Mouse (Mus musculus): Measurements from ENCODE around the gene Cd320. TPM values are rescaled to one million over a fixed set of nuclear protein-coding genes. Genes with fewer than 3 reads are reported as not detected.

Cd320 gene
- polyA plus RNA-seq (2016; fragmentation: Nextera tagmentation; extraction: Ambion mirVana) = 41.5 and 43.8 TPM in 2 replicates

DNA sequence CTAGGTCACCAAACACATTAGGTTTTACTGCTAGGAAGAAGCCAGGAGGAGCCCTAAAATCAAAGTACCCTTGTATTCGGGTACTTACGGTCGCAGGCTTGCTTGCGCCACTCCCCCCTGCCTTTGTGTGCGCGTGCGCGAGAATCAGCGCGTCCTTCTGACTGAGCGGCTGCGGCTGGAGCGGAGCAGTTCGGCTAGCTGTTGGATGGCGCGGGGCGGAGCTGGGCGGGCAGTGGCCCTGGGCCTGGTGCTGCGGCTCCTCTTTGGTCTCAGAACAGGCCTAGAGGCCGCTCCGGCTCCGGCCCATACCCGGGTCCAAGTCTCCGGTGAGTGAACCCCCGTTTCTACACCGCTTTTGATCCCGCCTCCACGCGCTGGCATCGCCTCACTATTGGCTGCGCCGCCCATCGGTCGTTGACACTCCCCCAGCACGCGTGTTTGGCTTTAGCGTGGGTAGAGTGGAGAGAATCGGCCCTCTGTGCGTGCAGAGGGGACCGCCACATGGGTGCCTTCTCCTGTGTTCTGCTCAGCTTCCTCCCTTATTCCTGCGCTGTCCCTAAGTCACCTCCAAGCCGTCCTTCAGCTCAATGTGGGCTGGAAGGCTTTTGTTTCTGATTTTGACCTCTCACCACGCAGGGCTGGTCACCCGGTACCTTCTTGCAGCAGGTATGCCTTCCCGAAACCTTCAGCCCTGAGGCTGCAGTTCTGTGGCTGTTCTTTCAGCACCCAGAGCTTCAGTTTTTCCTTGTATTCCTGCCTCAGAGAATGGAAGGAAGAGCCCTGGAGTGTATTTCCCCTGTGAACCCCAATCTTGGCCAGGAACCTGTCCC lies at the start of gene Cd320:
Cd320 (plus strand) TSS at position 126 of the 830 bp plus-strand sequence.
- H3K9ac ChIP-seq = peak within 1 kb of the TSS; percentile 69
- H3K27ac ChIP-seq (ENCODE audit: poor library complexity, severe bottlenecking) = no peak within 1 kb of the TSS
- H3K36me3 ChIP-seq = peaks cover 16% of the 10 kb centered on the region
- no peaks in the 10 kb centered on the region for H3K9me3 ChIP-seq (replicated peaks)
- WGBS = 0% methylated on average over 45 of the region's 45 CpGs
- H3K4me1 ChIP-seq (replicated peaks) = peaks cover 16% of the 10 kb centered on the region
- H3K4me2 ChIP-seq = peak within 1 kb of the TSS; percentile 90
- H3K4me3 ChIP-seq = peak within 1 kb of the TSS; percentile 91
- peak; percentile 93 for ATAC-seq (ENCODE audit: insufficient number of reproducible peaks, low FRiP score)
- no peaks in the 10 kb centered on the region for H3K27me3 ChIP-seq (replicated peaks)

GRCm38 (mm10) chr17:33798306-33798705 lies 44.6 kb upstream of the Cd320 start:
- no peak for ATAC-seq (ENCODE audit: insufficient number of reproducible peaks, low FRiP score)
- Histone ChIP-seq H3K4me2 (no peak overlapping the region), H3K9me3 (replicated peaks) (no peaks in the 10 kb centered on the region), H3K27ac (ENCODE audit: poor library complexity, severe bottlenecking) (no peak overlapping the region), H3K9ac (no peak overlapping the region), H3K4me3 (no peak overlapping the region), H3K4me1 (replicated peaks) (no peaks in the 10 kb centered on the region), H3K27me3 (replicated peaks) (peaks cover 54% of the 10 kb centered on the region), H3K36me3 (no peaks in the 10 kb centered on the region)
- WGBS = 55% methylated on average over 3 of the region's 3 CpGs

- H3K4me2 ChIP-seq = no peak overlapping the region
- no peaks in the 10 kb centered on the region for H3K36me3 ChIP-seq
- H3K9me3 ChIP-seq (replicated peaks) = no peaks in the 10 kb centered on the region
- H3K4me3 ChIP-seq = no peak overlapping the region
- no peak for ATAC-seq (ENCODE audit: insufficient number of reproducible peaks, low FRiP score)
- H3K27me3 ChIP-seq (replicated peaks) = peaks cover 46% of the 10 kb centered on the region
- H3K4me1 ChIP-seq (replicated peaks) = peaks cover 3% of the 10 kb centered on the region
- H3K9ac ChIP-seq = no peak overlapping the region
- H3K27ac ChIP-seq (ENCODE audit: poor library complexity, severe bottlenecking) = no peak overlapping the region
- WGBS = 56% methylated on average over 1 of the region's 1 CpGs
Observed at GRCm38 (mm10) chr17:33799277-33799676, 43.6 kb upstream of the Cd320 start.

- H3K9me3 ChIP-seq (replicated peaks) = no peaks in the 10 kb centered on the region
- H3K36me3 ChIP-seq = no peaks in the 10 kb centered on the region
- H3K27ac ChIP-seq (ENCODE audit: poor library complexity, severe bottlenecking) = no peak overlapping the region
- H3K4me1 ChIP-seq (replicated peaks) = peaks cover 7% of the 10 kb centered on the region
- no peak for ATAC-seq (ENCODE audit: insufficient number of reproducible peaks, low FRiP score)
- peaks cover 52% of the 10 kb centered on the region for H3K27me3 ChIP-seq (replicated peaks)
- no peak overlapping the region for H3K4me3 ChIP-seq
- H3K4me2 ChIP-seq = no peak overlapping the region
- no peak overlapping the region for H3K9ac ChIP-seq
- 5% methylated on average over 2 of the region's 2 CpGs for WGBS
Observed at GRCm38 (mm10) chr17:33802221-33802620, 40.7 kb upstream of the Cd320 start.

DNA sequence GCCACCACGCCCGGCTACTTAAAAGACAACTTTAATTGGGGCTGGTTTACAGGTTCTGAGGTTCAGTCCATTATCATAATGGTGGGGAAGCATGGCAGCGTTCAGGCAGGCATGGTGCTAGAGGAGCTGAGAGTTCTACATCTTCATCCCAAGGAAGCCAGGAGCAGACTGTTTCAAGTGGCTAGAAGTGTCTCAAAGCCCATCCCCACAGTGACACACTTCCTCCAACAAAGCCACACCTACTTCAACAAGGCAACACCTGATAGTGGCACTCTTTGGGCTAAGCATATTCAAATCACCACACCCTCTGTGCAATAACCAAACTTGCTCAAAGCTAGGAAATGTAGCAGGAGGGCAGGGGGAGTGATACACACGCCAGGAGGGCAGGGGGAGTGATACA lies 38.7 kb upstream of the Cd320 start:
- H3K4me1 ChIP-seq (replicated peaks) = peaks cover 7% of the 10 kb centered on the region
- WGBS = 49% methylated on average over 4 of the region's 4 CpGs
- ATAC-seq (ENCODE audit: insufficient number of reproducible peaks, low FRiP score) = no peak

GRCm38 (mm10) chr17:33804745-33805144 lies 38.1 kb upstream of the Cd320 start:
- Histone ChIP-seq H3K9me3 (replicated peaks) (no peaks in the 10 kb centered on the region), H3K27ac (ENCODE audit: poor library complexity, severe bottlenecking) (no peak overlapping the region), H3K9ac (no peak overlapping the region), H3K4me1 (replicated peaks) (peaks cover 7% of the 10 kb centered on the region), H3K36me3 (no peaks in the 10 kb centered on the region), H3K4me2 (no peak overlapping the region), H3K4me3 (no peak overlapping the region), H3K27me3 (replicated peaks) (peaks cover 44% of the 10 kb centered on the region)
- ATAC-seq (ENCODE audit: insufficient number of reproducible peaks, low FRiP score) = no peak
- WGBS = 21% methylated on average over 1 of the region's 1 CpGs

More for the DNA sequence above, 38.7 kb upstream of the Cd320 start:
- Histone ChIP-seq H3K27me3 (replicated peaks) (peaks cover 50% of the 10 kb centered on the region), H3K4me2 (no peak overlapping the region), H3K9ac (no peak overlapping the region), H3K4me3 (no peak overlapping the region), H3K9me3 (replicated peaks) (no peaks in the 10 kb centered on the region), H3K36me3 (no peaks in the 10 kb centered on the region), H3K27ac (ENCODE audit: poor library complexity, severe bottlenecking) (no peak overlapping the region)

DNA sequence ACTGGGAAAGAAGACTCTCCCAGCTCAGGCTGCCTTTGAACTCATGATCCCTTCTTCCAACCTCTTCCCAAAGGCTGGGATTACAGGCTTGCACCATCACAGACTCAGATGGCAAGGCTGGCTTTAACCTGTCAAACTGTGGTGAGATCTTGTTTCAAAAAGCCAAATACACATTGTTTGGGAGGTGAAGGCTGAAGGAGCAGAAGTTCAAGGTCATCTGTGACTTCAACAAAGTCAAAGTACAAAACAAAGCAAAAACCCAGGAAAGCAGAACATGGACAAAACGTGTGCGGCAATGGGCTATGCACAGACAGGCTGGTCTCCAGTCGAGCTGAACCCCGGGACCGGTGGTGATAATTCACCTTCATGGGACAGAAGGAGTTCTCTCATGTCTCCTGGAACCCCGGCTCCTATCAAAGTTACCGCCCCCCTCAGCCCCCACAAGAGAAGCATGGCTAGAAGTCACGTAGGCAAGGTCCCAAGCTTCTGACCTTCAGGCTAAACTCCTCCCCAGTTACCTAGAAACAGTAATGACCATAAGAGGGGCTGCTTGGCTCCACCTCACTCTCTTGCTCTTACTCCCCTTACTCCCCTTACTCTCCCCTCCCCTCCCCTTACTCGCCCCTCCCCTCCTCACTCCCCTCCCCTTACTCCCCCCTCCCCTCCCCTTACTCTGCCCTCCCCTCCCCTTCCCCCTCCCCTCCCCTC lies 35.6 kb upstream of the Cd320 start:
- no peaks in the 10 kb centered on the region for H3K36me3 ChIP-seq
- ATAC-seq (ENCODE audit: insufficient number of reproducible peaks, low FRiP score) = no peak

GRCm38 (mm10) chr17:33808192-33808591 lies 34.7 kb upstream of the Cd320 start:
- H3K27me3 ChIP-seq (replicated peaks) = peaks cover 29% of the 10 kb centered on the region
- no peak overlapping the region for H3K27ac ChIP-seq (ENCODE audit: poor library complexity, severe bottlenecking)
- H3K4me2 ChIP-seq = no peak overlapping the region
- H3K4me1 ChIP-seq (replicated peaks) = peaks cover 32% of the 10 kb centered on the region
- no peak for ATAC-seq (ENCODE audit: insufficient number of reproducible peaks, low FRiP score)
- no peak overlapping the region for H3K4me3 ChIP-seq
- no peak overlapping the region for H3K9ac ChIP-seq
- H3K9me3 ChIP-seq (replicated peaks) = no peaks in the 10 kb centered on the region
- WGBS = 25% methylated on average over 10 of the region's 10 CpGs
- H3K36me3 ChIP-seq = no peaks in the 10 kb centered on the region

More for the DNA sequence above, 35.6 kb upstream of the Cd320 start:
- Histone ChIP-seq H3K9ac (no peak overlapping the region), H3K4me2 (no peak overlapping the region), H3K27me3 (replicated peaks) (peaks cover 36% of the 10 kb centered on the region), H3K27ac (ENCODE audit: poor library complexity, severe bottlenecking) (no peak overlapping the region), H3K9me3 (replicated peaks) (no peaks in the 10 kb centered on the region), H3K4me3 (no peak overlapping the region), H3K4me1 (replicated peaks) (peaks cover 23% of the 10 kb centered on the region)
- 48% methylated on average over 8 of the region's 9 CpGs for WGBS

DNA sequence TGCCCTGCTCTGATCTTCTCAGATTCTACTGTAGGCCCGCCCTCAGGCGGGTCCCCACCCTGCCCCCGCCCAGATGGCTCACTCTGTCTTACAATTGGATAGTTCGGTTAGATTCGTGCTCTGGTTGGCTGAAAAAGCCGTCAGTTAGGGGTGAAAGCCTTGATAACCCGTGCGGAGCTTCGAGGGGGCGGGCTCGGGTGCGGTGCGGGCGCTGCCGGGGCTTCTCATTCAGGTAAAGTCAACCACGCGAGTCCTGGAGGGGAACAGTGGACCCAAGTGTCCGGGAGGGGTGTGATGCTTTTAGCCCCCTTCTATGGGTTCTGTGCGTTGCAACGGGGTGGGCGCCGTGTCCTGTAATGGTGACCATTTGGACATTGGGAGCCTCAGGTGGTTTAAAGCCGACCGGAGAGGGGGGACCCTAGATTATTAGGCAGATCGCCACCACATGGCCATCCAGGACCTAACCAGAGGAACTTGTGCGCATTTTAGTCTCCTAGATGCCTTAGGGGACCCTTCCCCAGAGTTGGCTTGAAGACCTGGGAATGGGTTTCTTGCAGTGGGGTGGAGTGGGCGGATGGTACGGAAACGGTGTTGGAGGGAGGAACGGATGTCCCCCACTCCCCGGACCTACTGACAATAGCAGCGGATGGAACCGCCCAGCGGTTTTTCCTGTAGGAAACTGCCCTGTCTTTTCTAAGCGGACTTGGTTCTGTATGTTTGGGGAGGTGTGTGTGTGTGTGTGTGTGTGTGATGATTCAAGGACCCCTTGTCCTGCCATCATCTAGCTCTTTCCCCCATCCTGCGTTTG lies 32.4 kb upstream of the Cd320 start, which contains the start of gene Kank3:
Kank3 (plus strand) TSS at position 186 of the 808 bp plus-strand sequence.
- H3K9ac ChIP-seq = peak within 1 kb of the TSS; percentile 52
- H3K27ac ChIP-seq (ENCODE audit: poor library complexity, severe bottlenecking) = peak within 1 kb of the TSS; percentile 65
- peak within 1 kb of the TSS; percentile 53 for H3K4me3 ChIP-seq
- H3K4me2 ChIP-seq = peak within 1 kb of the TSS; percentile 81
- peaks cover 29% of the 10 kb centered on the region for H3K4me1 ChIP-seq (replicated peaks)
- no peaks in the 10 kb centered on the region for H3K36me3 ChIP-seq
- peaks cover 41% of the 10 kb centered on the region for H3K27me3 ChIP-seq (replicated peaks)
- peak; percentile 96 for ATAC-seq (ENCODE audit: insufficient number of reproducible peaks, low FRiP score)
- under 1% methylated on average over 36 of the region's 36 CpGs for WGBS
- no peaks in the 10 kb centered on the region for H3K9me3 ChIP-seq (replicated peaks)

GRCm38 (mm10) chr17:33811142-33811516 lies 31.8 kb upstream of the Cd320 start:
- peaks cover 41% of the 10 kb centered on the region for H3K27me3 ChIP-seq (replicated peaks)
- ATAC-seq (ENCODE audit: insufficient number of reproducible peaks, low FRiP score) = peak; percentile 60
- WGBS = 0% methylated on average over 7 of the region's 7 CpGs

More at GRCm38 (mm10) chr17:33811142-33811516, 31.8 kb upstream of the Cd320 start:
- no peaks in the 10 kb centered on the region for H3K36me3 ChIP-seq
- H3K4me2 ChIP-seq = peak overlapping the region; percentile 81
- H3K9me3 ChIP-seq (replicated peaks) = no peaks in the 10 kb centered on the region
- H3K4me1 ChIP-seq (replicated peaks) = peaks cover 29% of the 10 kb centered on the region
- H3K9ac ChIP-seq = peak overlapping the region; percentile 43
- peak overlapping the region; percentile 53 for H3K4me3 ChIP-seq
- peak overlapping the region; percentile 65 for H3K27ac ChIP-seq (ENCODE audit: poor library complexity, severe bottlenecking)
